Mouse (Mus musculus): ENCODE results near the gene Dgkd.

DNA sequence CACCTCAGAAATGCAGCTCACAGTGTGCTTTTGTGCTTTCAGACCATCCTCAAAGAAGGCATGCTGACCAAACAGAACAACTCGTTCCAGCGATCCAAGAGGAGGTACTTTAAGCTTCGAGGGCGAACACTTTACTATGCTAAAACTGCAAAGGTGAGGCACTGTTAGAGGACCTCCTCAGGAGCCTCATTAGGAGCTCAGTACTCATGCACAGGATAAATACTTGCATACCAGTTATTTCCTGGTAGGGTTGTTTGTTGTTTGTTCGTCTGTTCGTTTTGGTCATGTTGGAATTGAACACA, 27.2 kb downstream of the Dgkd start:
- TF ChIP-seq CTCF (IDR thresholded peaks at IDR 0.05; ENCODE audit: borderline replicate concordance, insufficient read depth, low read length) = no peak
- TF ChIP-seq POLR2A (IDR thresholded peaks at IDR 0.05; ENCODE audit: low read depth, low read length) = no peak
